Mouse (Mus musculus): ENCODE measurements at regions not wholly inside any gene's neighbourhood (a gene's known extent, or its start where the extent isn't known, plus 50 kb on each side); places are given as distances from the start of the nearest gene placed in this dataset.

- WGBS: 79% methylated on average over 4 of the region's 4 CpGs
- H3K36me3 ChIP-seq (ENCODE audit: insufficient read depth, low read length): no peaks in the 10 kb centered on the region
- H3K27ac ChIP-seq (ENCODE audit: low read length): no peak overlapping the region
- no peak for DNase-seq (ENCODE audit: low spot score)
- H3K4me1 ChIP-seq (ENCODE audit: insufficient read depth, low read depth, low read length): no peaks in the 10 kb centered on the region
- H3K4me3 ChIP-seq (ENCODE audit: low read depth, low read length): no peak overlapping the region
- H3K9ac ChIP-seq (replicated peaks; ENCODE audit: low read depth): no peak overlapping the region
- no peak overlapping the region for H3K4me2 ChIP-seq (replicated peaks; ENCODE audit: low read depth, low read length)
- no peaks in the 10 kb centered on the region for H3K9me3 ChIP-seq (ENCODE audit: low read length)
- no peak for ATAC-seq
- no peak for TF ChIP-seq CTCF (IDR thresholded peaks at IDR 0.05)
- no peaks in the 10 kb centered on the region for H3K27me3 ChIP-seq (replicated peaks; ENCODE audit: insufficient read depth, low read length)
These were observed 184.4 kb upstream of the Ccn2 start for GRCm38 (mm10) chr10:24410885-24411284.

GRCm38 (mm10) chr10:24422498-24423160 lies 172.6 kb upstream of the Ccn2 start:
- no peaks in the 10 kb centered on the region for H3K4me1 ChIP-seq (ENCODE audit: insufficient read depth, low read depth, low read length)
- no peak overlapping the region for H3K9ac ChIP-seq (replicated peaks; ENCODE audit: low read depth)
- ATAC-seq: peak; percentile 74
- no peaks in the 10 kb centered on the region for H3K36me3 ChIP-seq (ENCODE audit: insufficient read depth, low read length)
- 37% methylated on average over 4 of the region's 4 CpGs for WGBS
- no peak overlapping the region for H3K27ac ChIP-seq (ENCODE audit: low read length)
- TF ChIP-seq CTCF (IDR thresholded peaks at IDR 0.05) (no peak), EP300 (IDR thresholded peaks at IDR 0.05) (no peak)
- peak; percentile 60 for DNase-seq (ENCODE audit: low spot score)
- no peaks in the 10 kb centered on the region for H3K27me3 ChIP-seq (replicated peaks; ENCODE audit: insufficient read depth, low read length)
- no peak overlapping the region for H3K4me2 ChIP-seq (replicated peaks; ENCODE audit: low read depth, low read length)
- H3K4me3 ChIP-seq (ENCODE audit: low read depth, low read length): no peak overlapping the region
- no peaks in the 10 kb centered on the region for H3K9me3 ChIP-seq (ENCODE audit: low read length)

- H3K4me2 ChIP-seq (replicated peaks; ENCODE audit: low read depth, low read length): no peak overlapping the region
- no peak for DNase-seq (ENCODE audit: low spot score)
- H3K27ac ChIP-seq (ENCODE audit: low read length): no peak overlapping the region
- ATAC-seq: no peak
- no peaks in the 10 kb centered on the region for H3K4me1 ChIP-seq (ENCODE audit: insufficient read depth, low read depth, low read length)
- H3K9me3 ChIP-seq (ENCODE audit: low read length): no peaks in the 10 kb centered on the region
- no peak for TF ChIP-seq CTCF (IDR thresholded peaks at IDR 0.05)
- TF ChIP-seq EP300 (IDR thresholded peaks at IDR 0.05): no peak
- no peaks in the 10 kb centered on the region for H3K27me3 ChIP-seq (replicated peaks; ENCODE audit: insufficient read depth, low read length)
- no peak overlapping the region for H3K9ac ChIP-seq (replicated peaks; ENCODE audit: low read depth)
- H3K36me3 ChIP-seq (ENCODE audit: insufficient read depth, low read length): no peaks in the 10 kb centered on the region
- no peak overlapping the region for H3K4me3 ChIP-seq (ENCODE audit: low read depth, low read length)
These were observed 161.4 kb upstream of the Ccn2 start for GRCm38 (mm10) chr10:24433737-24434367.

GRCm38 (mm10) chr10:24437177-24437576 lies 158.1 kb upstream of the Ccn2 start:
- Histone ChIP-seq H3K4me1 (ENCODE audit: insufficient read depth, low read depth, low read length) (no peaks in the 10 kb centered on the region), H3K9me3 (ENCODE audit: low read length) (no peaks in the 10 kb centered on the region), H3K27me3 (replicated peaks; ENCODE audit: insufficient read depth, low read length) (no peaks in the 10 kb centered on the region), H3K27ac (ENCODE audit: low read length) (no peak overlapping the region), H3K36me3 (ENCODE audit: insufficient read depth, low read length) (no peaks in the 10 kb centered on the region), H3K4me2 (replicated peaks; ENCODE audit: low read depth, low read length) (no peak overlapping the region), H3K9ac (replicated peaks; ENCODE audit: low read depth) (no peak overlapping the region), H3K4me3 (ENCODE audit: low read depth, low read length) (no peak overlapping the region)
- no peak for ATAC-seq
- no peak for DNase-seq (ENCODE audit: low spot score)
- WGBS: 75% methylated on average over 2 of the region's 2 CpGs
- TF ChIP-seq EP300 (IDR thresholded peaks at IDR 0.05): no peak
- no peak for TF ChIP-seq CTCF (IDR thresholded peaks at IDR 0.05)

- Histone ChIP-seq H3K4me1 (ENCODE audit: insufficient read depth, low read depth, low read length) (no peaks in the 10 kb centered on the region; the same call in 1 of the 2 replicates), H3K9me3 (ENCODE audit: low read length) (no peaks in the 10 kb centered on the region), H3K27me3 (replicated peaks; ENCODE audit: insufficient read depth, low read length) (no peaks in the 10 kb centered on the region), H3K27ac (ENCODE audit: low read length) (0 out of 2 replicates have a peak overlapping the region, but pooled peaks have one; percentile 23), H3K4me2 (replicated peaks; ENCODE audit: low read depth, low read length) (no peak overlapping the region), H3K4me3 (ENCODE audit: low read depth, low read length) (no peak overlapping the region), H3K36me3 (ENCODE audit: insufficient read depth, low read length) (no peaks in the 10 kb centered on the region), H3K9ac (replicated peaks; ENCODE audit: low read depth) (no peak overlapping the region)
- TF ChIP-seq CTCF (IDR thresholded peaks at IDR 0.05) (no peak), EP300 (IDR thresholded peaks at IDR 0.05) (no peak)
- 27% methylated on average over 1 of the region's 1 CpGs for WGBS
- DNase-seq (ENCODE audit: low spot score) (peak; percentile 20), ATAC-seq (no peak)
These were observed 150.7 kb upstream of the Ccn2 start for GRCm38 (mm10) chr10:24444572-24444971.

GRCm38 (mm10) chr10:24445036-24445435 lies 150.2 kb upstream of the Ccn2 start:
- H3K4me2 ChIP-seq (replicated peaks; ENCODE audit: low read depth, low read length): no peak overlapping the region
- peak; percentile 45 for DNase-seq (ENCODE audit: low spot score)
- peak; percentile 35 for ATAC-seq
- H3K4me1 ChIP-seq (ENCODE audit: insufficient read depth, low read depth, low read length): no peaks in the 10 kb centered on the region; the same call in 1 of the 2 replicates
- no peaks in the 10 kb centered on the region for H3K36me3 ChIP-seq (ENCODE audit: insufficient read depth, low read length)
- H3K27ac ChIP-seq (ENCODE audit: low read length): peak overlapping the region; percentile 23; the same call in 1 of the 2 replicates
- H3K9ac ChIP-seq (replicated peaks; ENCODE audit: low read depth): no peak overlapping the region
- TF ChIP-seq EP300 (IDR thresholded peaks at IDR 0.05) (peak; percentile 60), CTCF (IDR thresholded peaks at IDR 0.05) (no peak)
- H3K27me3 ChIP-seq (replicated peaks; ENCODE audit: insufficient read depth, low read length): no peaks in the 10 kb centered on the region
- H3K9me3 ChIP-seq (ENCODE audit: low read length): no peaks in the 10 kb centered on the region
- WGBS: 56% methylated on average over 6 of the region's 6 CpGs
- H3K4me3 ChIP-seq (ENCODE audit: low read depth, low read length): no peak overlapping the region
